Mouse (Mus musculus) heart, postnatal 0 days (tissue): ENCODE results near the gene Gm13691.
"Not testable (repeated sequence)": the region's sequence is repeated elsewhere in the genome, so short reads cannot be mapped to it uniquely, and the experiment has no call there.

Experiments
- CTCF ChIP-seq: IDR thresholded peaks from 2 replicates; pipeline ENCODE4 v1.5.1; 2016; ENCODE audit warnings: antibody characterized with exemption, control low read depth, low read depth
- EP300 ChIP-seq: IDR thresholded peaks from 2 replicates; pipeline ENCODE4 v1.6.1; 2016; ENCODE audit warnings: antibody characterized with exemption, low read depth

DNA sequence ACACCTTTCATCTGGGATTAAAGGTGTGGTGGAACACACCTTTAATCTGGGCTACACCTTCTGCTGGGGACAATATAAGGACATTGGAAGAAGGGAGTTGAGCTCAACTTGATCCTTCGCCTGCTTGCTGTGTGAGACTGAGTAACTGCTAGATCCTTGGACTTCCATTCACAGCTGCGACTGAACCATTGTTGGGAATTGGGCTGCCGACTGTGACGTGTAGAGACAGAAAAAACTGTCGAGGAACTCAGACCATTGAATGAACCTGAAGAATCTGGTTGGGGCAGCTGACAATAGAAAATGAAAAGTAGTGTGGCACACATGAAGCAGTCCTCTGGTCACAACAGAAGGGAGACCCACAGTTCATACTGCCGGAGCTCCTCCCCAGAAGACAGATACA, 5.9 kb upstream of the Gm13691 start, which contains the start of gene Gm13697:
- not testable (repeated sequence) for TF ChIP-seq CTCF, EP300
